Mouse (Mus musculus) CH12.LX (cell line): ENCODE results near the gene Pla2g4f.

Experiments
- CTCF ChIP-seq, 2 experiments: IDR thresholded peaks in 1 of 2; conservative IDR thresholded peaks in 1 of 2; 2 replicates each; pipeline ENCODE4 v1.5.1; 2011 to 2012; ENCODE audit warnings: low read depth in 2 of 2, low read length in 2 of 2, improper control_type of control experiment in 1 of 2, inconsistent platforms in 1 of 2, mild to moderate bottlenecking in 1 of 2, moderate library complexity in 1 of 2
- NELFE ChIP-seq: IDR thresholded peaks from 2 replicates; pipeline ENCODE4 v1.6.1; 2011; ENCODE audit warnings: low read depth, low read length, improper control_type of control experiment
- ZNF384 ChIP-seq: IDR thresholded peaks from 2 replicates; pipeline ENCODE4 v1.6.1; 2012; ENCODE audit warnings: low read depth, low read length, improper control_type of control experiment, inconsistent platforms

DNA sequence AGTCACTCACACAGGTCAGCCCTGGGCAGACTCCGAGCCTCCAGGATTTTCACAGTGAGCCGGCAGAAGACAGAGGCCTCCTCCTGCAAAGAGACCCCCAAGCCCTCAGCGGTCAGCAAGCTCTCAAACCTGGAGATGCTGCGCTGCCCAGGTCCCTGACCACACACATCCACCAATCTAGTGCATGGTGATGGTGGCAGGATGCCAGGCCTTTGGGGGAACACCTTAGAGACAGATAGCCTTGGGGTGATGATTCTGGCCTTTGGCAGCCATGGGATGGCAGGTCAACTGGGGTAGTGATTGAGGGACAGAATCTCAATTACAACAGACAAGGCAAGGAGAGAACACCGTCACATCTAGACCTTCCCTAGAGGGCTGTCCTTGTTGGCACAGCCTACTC lies 29.9 kb downstream of the Pla2g4f start:
- TF ChIP-seq NELFE (no peak), ZNF384 (no peak), CTCF (conservative IDR thresholded peaks at IDR 0.05 in 1 of 2, IDR thresholded peaks at IDR 0.05 in 1 of 2; ENCODE audit: low read depth in 2 of 2, low read length in 2 of 2) (no peak)
